Mouse (Mus musculus) liver, embryonic 12.5 days (tissue): Measurements from ENCODE around the gene Crhr1. TPM values are rescaled to one million over a fixed set of nuclear protein-coding genes. Genes with fewer than 3 reads are reported as not detected.

Experiments used
- ATAC-seq: fragments of 200-750 bp; cut with Nextera tagmentation; 2 replicates; pipeline ENCODE4 v1.8.0; 2017; ENCODE audit warnings: moderate number of reproducible peaks, mild to moderate bottlenecking, moderate library complexity
- H3K27ac ChIP-seq: fragments of 300-500 bp; sonication (generic); 2 replicates; pipeline ENCODE4 v1.5.1; 2016; ENCODE audit warnings: mild to moderate bottlenecking
- H3K27me3 ChIP-seq: fragments of 300-500 bp; sonication (generic); replicated peaks from 2 replicates; pipeline ENCODE4 v1.6.1; 2016; ENCODE audit warnings: mild to moderate bottlenecking, moderate library complexity
- H3K36me3 ChIP-seq: fragments of 300-500 bp; sonication (generic); 2 replicates; pipeline ENCODE4 v1.6.1; 2016; ENCODE audit warnings: mild to moderate bottlenecking, moderate library complexity
- H3K4me1 ChIP-seq: fragments of 300-500 bp; sonication (generic); 2 replicates; pipeline ENCODE4 v1.6.1; 2016
- H3K4me2 ChIP-seq: fragments of 300-500 bp; sonication (generic); 2 replicates; pipeline ENCODE4 v1.6.1; 2016; ENCODE audit warnings: mild to moderate bottlenecking, moderate library complexity
- H3K4me3 ChIP-seq: fragments of 300-500 bp; sonication (generic); 2 replicates; pipeline ENCODE4 v1.5.1; 2016; ENCODE audit warnings: mild to moderate bottlenecking, moderate library complexity
- H3K9ac ChIP-seq: fragments of 300-500 bp; sonication (generic); 2 replicates; pipeline ENCODE4 v1.6.1; 2016; ENCODE audit warnings: mild to moderate bottlenecking, moderate library complexity
- H3K9me3 ChIP-seq: fragments of 300-500 bp; sonication (generic); replicated peaks from 2 replicates; pipeline ENCODE4 v1.6.1; 2016; ENCODE audit warnings: mild to moderate bottlenecking, moderate library complexity
- WGBS: fragments of 180-500 bp; shearing (Covaris S2); methylation state at CpG from one replicate; pipeline ENCODE4 v1.1.7; 2016; ENCODE audit not compliant: insufficient replicate concordance; 5-methylcytosine and 5-hydroxymethylcytosine counted together
- polyA plus RNA-seq: library from polyadenylated mRNA; unstranded; fragments of >200 nt; fragmentation: Nextera tagmentation; extraction: Ambion mirVana; gene quantifications from 2 replicates; pipeline ENCODE4 v1.2.1, GENCODE M21; 2016

Crhr1 gene
- polyA plus RNA-seq, 1 experiment from 2014 or later: not detected

DNA sequence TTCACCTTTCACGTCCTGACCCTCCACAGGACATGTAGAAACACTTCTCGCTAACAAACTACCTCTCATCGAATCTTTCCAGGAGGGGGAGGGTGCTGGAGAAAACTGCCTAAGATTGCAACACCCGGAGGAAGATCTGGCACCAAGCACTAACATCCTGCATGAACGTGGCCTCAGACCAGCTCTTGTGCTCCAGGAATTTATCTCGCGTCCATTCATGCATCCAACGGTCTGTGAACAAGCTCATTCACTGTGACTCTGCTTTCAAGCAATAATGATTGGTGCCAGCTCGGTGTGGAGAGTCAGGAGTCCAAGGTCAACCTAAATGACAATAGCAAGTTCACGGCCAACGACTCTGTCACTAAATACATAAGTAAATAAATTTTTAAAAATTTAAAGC, 20.8 kb upstream of the Crhr1 start:
- Histone ChIP-seq H3K27ac (no peak overlapping the region), H3K9me3 (no peaks in the 10 kb centered on the region), H3K27me3 (peaks cover 3% of the 10 kb centered on the region), H3K9ac (no peak overlapping the region), H3K4me1 (no peaks in the 10 kb centered on the region), H3K4me3 (no peak overlapping the region), H3K36me3 (no peaks in the 10 kb centered on the region), H3K4me2 (no peak overlapping the region)
- no peak for ATAC-seq
- WGBS: 62% methylated on average over 11 of the region's 11 CpGs

DNA sequence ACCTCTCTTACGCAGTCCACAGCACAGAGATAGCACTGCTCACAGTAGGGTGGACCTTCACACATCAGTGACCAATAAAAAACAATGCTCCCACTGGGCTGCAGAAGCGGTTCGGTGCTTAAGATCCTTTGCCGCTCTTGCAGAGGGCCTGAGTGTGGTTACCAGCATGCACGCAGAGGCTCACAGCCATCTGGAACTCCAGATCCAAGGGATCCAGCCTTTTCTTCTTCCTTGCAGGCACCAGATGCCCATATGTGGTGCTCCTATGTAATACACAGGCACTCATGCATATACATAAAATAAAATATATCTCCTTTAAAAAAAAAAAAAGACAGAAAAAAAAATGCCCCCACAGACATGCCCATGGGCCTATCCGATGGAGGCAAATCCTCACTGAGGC, 19.0 kb upstream of the Crhr1 start:
- ATAC-seq: no peak
- no peak overlapping the region for H3K4me3 ChIP-seq
- WGBS: 76% methylated on average over 6 of the region's 6 CpGs
- no peak overlapping the region for H3K27ac ChIP-seq
- no peak overlapping the region for H3K9ac ChIP-seq
- peaks cover 3% of the 10 kb centered on the region; the same call in 1 of the 2 replicates for H3K27me3 ChIP-seq
- H3K36me3 ChIP-seq: no peaks in the 10 kb centered on the region
- H3K4me2 ChIP-seq: no peak overlapping the region
- no peaks in the 10 kb centered on the region for H3K9me3 ChIP-seq
- H3K4me1 ChIP-seq: no peaks in the 10 kb centered on the region

GRCm38 (mm10) chr11:104114690-104115089, 18.0 kb upstream of the Crhr1 start:
- WGBS: 6% methylated on average over 7 of the region's 7 CpGs

GRCm38 (mm10) chr11:104118356-104118755, 14.3 kb upstream of the Crhr1 start:
- Histone ChIP-seq H3K9ac (no peak overlapping the region), H3K36me3 (no peaks in the 10 kb centered on the region), H3K4me2 (no peak overlapping the region), H3K4me1 (no peaks in the 10 kb centered on the region), H3K9me3 (no peaks in the 10 kb centered on the region), H3K4me3 (no peak overlapping the region), H3K27me3 (peaks cover 3% of the 10 kb centered on the region; the same call in 1 of the 2 replicates), H3K27ac (no peak overlapping the region)
- 54% methylated on average over 4 of the region's 4 CpGs for WGBS
- ATAC-seq: no peak

More at GRCm38 (mm10) chr11:104114690-104115089, 18.0 kb upstream of the Crhr1 start:
- no peaks in the 10 kb centered on the region for H3K9me3 ChIP-seq
- H3K27ac ChIP-seq: no peak overlapping the region
- no peaks in the 10 kb centered on the region for H3K4me1 ChIP-seq
- ATAC-seq: peak; percentile 63; the same call in 1 of the 2 replicates
- no peaks in the 10 kb centered on the region for H3K36me3 ChIP-seq
- H3K27me3 ChIP-seq: 0 out of 2 replicates have a peak, but pooled peaks cover 3% of the 10 kb centered on the region
- H3K9ac ChIP-seq: no peak overlapping the region
- H3K4me3 ChIP-seq: no peak overlapping the region
- no peak overlapping the region for H3K4me2 ChIP-seq

- peaks cover 14% of the 10 kb centered on the region; the same call in 1 of the 2 replicates for H3K27me3 ChIP-seq
- 52% methylated on average over 7 of the region's 7 CpGs for WGBS
- no peak overlapping the region for H3K9ac ChIP-seq
- no peak for ATAC-seq
- H3K4me2 ChIP-seq: no peak overlapping the region
- no peaks in the 10 kb centered on the region for H3K36me3 ChIP-seq
- no peaks in the 10 kb centered on the region for H3K9me3 ChIP-seq
- no peaks in the 10 kb centered on the region for H3K4me1 ChIP-seq
- H3K27ac ChIP-seq: no peak overlapping the region
- no peak overlapping the region for H3K4me3 ChIP-seq
These were observed 9.7 kb upstream of the Crhr1 start for GRCm38 (mm10) chr11:104122966-104123365.

DNA sequence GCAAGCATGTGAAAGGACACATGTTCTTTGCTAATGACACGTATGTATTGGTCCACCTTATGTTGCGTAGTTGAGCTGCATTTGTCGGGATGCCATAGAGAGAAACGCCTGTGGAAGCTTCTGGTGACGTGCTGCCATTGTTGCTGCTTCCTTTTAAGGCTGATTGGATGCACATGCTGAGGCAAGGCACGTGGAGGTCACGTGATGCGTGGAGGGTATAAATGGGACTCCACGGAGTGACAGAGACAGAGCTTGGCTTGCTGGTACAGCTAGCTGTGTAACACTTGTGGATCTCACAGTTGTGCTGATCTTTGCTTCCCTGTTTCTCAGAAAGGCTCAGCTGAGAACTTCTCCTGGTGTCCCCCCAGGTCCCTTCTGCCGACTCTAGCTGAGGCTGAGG, 9.2 kb upstream of the Crhr1 start:
- ATAC-seq: no peak
- Histone ChIP-seq H3K27me3 (peaks cover 14% of the 10 kb centered on the region; the same call in 1 of the 2 replicates), H3K36me3 (no peaks in the 10 kb centered on the region), H3K27ac (no peak overlapping the region), H3K4me3 (no peak overlapping the region), H3K9me3 (no peaks in the 10 kb centered on the region), H3K9ac (no peak overlapping the region), H3K4me2 (no peak overlapping the region), H3K4me1 (no peaks in the 10 kb centered on the region)
- 71% methylated on average over 10 of the region's 10 CpGs for WGBS

DNA sequence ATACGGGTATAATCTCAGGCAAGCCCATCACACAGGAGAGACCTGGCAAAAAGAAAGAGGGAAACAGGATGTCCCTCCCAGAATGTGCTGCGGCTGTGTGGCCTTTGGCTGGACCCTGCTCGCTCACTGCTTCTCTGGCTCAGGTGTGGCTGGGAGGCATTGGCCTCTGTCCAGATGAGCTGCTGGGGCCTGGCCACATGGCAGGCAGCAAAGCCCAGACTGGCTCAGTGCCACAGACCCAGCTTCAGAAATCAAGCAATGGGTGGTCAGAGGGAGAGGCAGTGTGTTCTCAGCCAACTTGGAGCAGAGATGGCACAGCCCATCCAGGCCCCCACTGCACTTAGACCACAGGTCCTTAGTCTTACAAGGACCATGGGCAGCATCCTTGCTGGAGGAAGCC, 8.1 kb upstream of the Crhr1 start:
- no peak overlapping the region for H3K27ac ChIP-seq
- ATAC-seq: no peak
- no peak overlapping the region for H3K9ac ChIP-seq
- H3K4me2 ChIP-seq: no peak overlapping the region
- no peaks in the 10 kb centered on the region for H3K9me3 ChIP-seq
- H3K4me3 ChIP-seq: no peak overlapping the region
- 56% methylated on average over 3 of the region's 3 CpGs for WGBS
- peaks cover 21% of the 10 kb centered on the region for H3K27me3 ChIP-seq
- H3K4me1 ChIP-seq: no peaks in the 10 kb centered on the region
- no peaks in the 10 kb centered on the region for H3K36me3 ChIP-seq

- H3K4me2 ChIP-seq: no peak overlapping the region
- peaks cover 69% of the 10 kb centered on the region for H3K27me3 ChIP-seq
- WGBS: 68% methylated on average over 5 of the region's 5 CpGs
- no peaks in the 10 kb centered on the region for H3K36me3 ChIP-seq
- no peak overlapping the region for H3K4me3 ChIP-seq
- no peak overlapping the region for H3K27ac ChIP-seq
- H3K4me1 ChIP-seq: peaks cover 5% of the 10 kb centered on the region; the same call in 1 of the 2 replicates
- ATAC-seq: no peak
- no peaks in the 10 kb centered on the region for H3K9me3 ChIP-seq
- H3K9ac ChIP-seq: no peak overlapping the region
These were observed 3.2 kb upstream of the Crhr1 start for GRCm38 (mm10) chr11:104129466-104129865.

DNA sequence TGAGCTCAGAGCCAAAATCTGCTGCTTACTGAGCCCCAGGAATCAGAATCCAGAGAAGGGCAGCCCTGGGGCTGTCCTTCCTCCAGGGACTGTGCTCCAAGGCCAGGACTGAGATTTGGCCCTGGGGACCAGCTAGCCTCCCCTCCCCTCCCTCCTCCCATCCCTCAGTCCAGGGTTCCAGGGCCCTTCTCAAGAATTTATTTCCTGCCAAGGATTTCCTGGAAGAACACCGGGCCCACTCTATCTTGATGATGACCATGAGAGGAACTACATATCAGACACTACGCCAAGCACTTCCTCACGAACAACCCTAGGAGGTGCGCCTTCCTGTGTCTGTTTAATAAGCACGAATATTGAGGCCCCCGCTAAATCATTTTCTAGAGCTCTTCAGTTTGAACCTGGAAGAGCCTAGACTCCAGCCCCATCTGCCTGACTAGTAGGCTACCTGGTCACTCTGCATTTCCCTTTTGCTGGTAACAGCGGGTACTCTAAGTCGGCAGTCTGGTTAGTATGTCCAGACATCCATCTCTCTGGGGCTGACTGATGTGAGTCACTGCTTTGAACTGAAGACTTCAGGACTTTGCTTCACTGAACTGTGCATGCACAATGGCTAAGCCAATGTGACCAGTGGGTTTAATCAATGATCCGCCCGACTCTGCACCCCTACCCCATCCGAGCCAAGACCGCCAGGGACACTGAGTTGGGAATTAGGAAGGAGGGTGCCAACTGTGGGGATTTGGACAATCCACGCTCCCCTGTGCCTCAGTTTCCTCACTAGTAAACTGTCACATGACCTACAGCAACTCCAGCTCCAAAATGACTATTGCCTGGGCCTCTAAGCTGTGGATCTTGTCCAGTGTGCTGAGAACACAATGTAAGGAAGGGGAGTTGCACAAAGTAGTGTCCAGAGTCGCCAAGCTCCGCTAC, 1.7 kb upstream of the Crhr1 start:
- no peak for ATAC-seq
- WGBS: 53% methylated on average over 15 of the region's 15 CpGs
- Histone ChIP-seq H3K27me3 (peaks cover 74% of the 10 kb centered on the region), H3K4me3 (no peak overlapping the region), H3K4me1 (peaks cover 5% of the 10 kb centered on the region; the same call in 1 of the 2 replicates), H3K9ac (no peak overlapping the region), H3K27ac (no peak overlapping the region), H3K4me2 (no peak overlapping the region), H3K36me3 (no peaks in the 10 kb centered on the region), H3K9me3 (no peaks in the 10 kb centered on the region)

DNA sequence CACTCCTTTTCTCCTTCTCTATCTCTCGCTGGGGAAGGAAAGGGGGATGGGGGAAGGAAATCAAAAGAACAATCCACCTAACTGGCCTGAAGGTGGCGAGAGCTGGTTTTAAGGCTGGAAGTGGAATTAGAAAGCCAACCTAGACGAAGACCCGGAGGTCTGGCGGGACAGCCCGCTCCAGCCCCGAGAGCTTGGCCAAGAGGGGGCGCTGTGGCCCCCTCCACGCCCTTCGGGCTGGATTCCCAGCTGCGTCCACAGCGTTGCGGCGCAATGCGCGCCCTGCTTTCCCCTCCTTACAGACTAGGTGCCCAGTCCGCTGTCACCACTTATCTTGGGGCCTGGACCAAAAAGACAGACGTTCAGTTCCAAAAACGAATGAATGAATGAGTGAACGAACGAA, 899 bp upstream of the Crhr1 start:
- no peak for ATAC-seq
- Histone ChIP-seq H3K9me3 (no peaks in the 10 kb centered on the region), H3K9ac (no peak overlapping the region), H3K4me3 (no peak overlapping the region), H3K27me3 (peaks cover 82% of the 10 kb centered on the region), H3K27ac (no peak overlapping the region), H3K4me1 (peaks cover 5% of the 10 kb centered on the region; the same call in 1 of the 2 replicates), H3K36me3 (no peaks in the 10 kb centered on the region), H3K4me2 (peak overlapping the region; percentile 62)
- WGBS: 3% methylated on average over 21 of the region's 21 CpGs

- H3K4me3 ChIP-seq: peak overlapping the region; percentile 41; the same call in 1 of the 2 replicates
These were observed 858 bp downstream of the Crhr1 start for GRCm38 (mm10) chr11:104133442-104133983.

GRCm38 (mm10) chr11:104138976-104139375, 6.3 kb downstream of the Crhr1 start:
- H3K9ac ChIP-seq: no peak overlapping the region
- peaks cover 41% of the 10 kb centered on the region for H3K27me3 ChIP-seq
- H3K4me3 ChIP-seq: no peak overlapping the region
- ATAC-seq: no peak
- WGBS: 47% methylated on average over 3 of the region's 3 CpGs
- H3K4me1 ChIP-seq: no peaks in the 10 kb centered on the region
- no peaks in the 10 kb centered on the region for H3K9me3 ChIP-seq
- no peaks in the 10 kb centered on the region for H3K36me3 ChIP-seq
- no peak overlapping the region for H3K27ac ChIP-seq
- no peak overlapping the region for H3K4me2 ChIP-seq

More at GRCm38 (mm10) chr11:104133442-104133983, 858 bp downstream of the Crhr1 start:
- Histone ChIP-seq H3K9me3 (no peaks in the 10 kb centered on the region), H3K4me1 (peaks cover 5% of the 10 kb centered on the region; the same call in 1 of the 2 replicates), H3K27ac (no peak overlapping the region), H3K36me3 (no peaks in the 10 kb centered on the region), H3K4me2 (peak overlapping the region; percentile 62), H3K27me3 (peaks cover 86% of the 10 kb centered on the region), H3K9ac (no peak overlapping the region)
- 3% methylated on average over 47 of the region's 47 CpGs for WGBS
- ATAC-seq: no peak
